Comparison of ENCODE assay signal across 11 mouse cellular contexts in the genomic region with DNA sequence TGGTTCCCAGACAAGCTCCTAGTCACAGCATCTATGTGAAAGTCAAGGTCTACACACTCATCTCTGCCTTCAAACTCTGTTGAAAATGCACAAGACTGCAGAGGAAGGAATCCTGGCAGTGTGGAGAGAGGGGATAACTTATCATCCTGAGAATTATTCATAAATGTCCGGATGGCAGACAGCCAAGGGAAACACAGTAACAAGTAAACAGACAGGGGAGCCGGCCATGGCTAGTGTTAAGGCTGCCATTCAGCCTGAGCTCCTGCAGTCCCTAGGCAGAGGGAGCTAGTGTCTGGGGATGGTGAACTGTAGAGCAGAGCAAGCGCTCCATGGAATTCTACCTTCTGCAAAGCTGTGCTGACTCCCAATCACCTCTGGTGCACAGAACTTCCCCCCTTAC.
A peak's percentile ranks its signal among the peaks of the same experiment; 100 is the strongest.
DNase-seq lines count a peak whose midpoint lies in the region; ATAC-seq lines count a peak whose summit lies in the region.
"Had no signal": no experiment of that assay in that cellular context is flagged by ENCODE, and none has a peak within 500 bp of the region (broad histone marks: within the 10 kb centered on the region; RNA-seq: fewer than 3 reads in every experiment).

No protein-coding gene starts in this region.

- no peak overlapping the region for H3K4me2 ChIP-seq in liver, embryonic 12.5 days
- no peak overlapping the region for H3K4me2 ChIP-seq in liver, embryonic 11.5 days
- H3K4me2 ChIP-seq in intestine, embryonic 16.5 days (ENCODE audit: low read depth, low read length) = no peak overlapping the region
- H3K4me2 ChIP-seq in midbrain, embryonic 11.5 days = no peak overlapping the region

- no peaks in the 10 kb centered on the region for H3K36me3 ChIP-seq in liver, embryonic 12.5 days
- no peaks in the 10 kb centered on the region for H3K36me3 ChIP-seq in liver, embryonic 11.5 days (ENCODE audit: control insufficient read depth, insufficient read depth, low read length)
- H3K36me3 ChIP-seq in intestine, embryonic 16.5 days (ENCODE audit: control insufficient read depth, insufficient read depth, low read length) = no peaks in the 10 kb centered on the region
- no peaks in the 10 kb centered on the region for H3K36me3 ChIP-seq in midbrain, embryonic 11.5 days (ENCODE audit: control insufficient read depth, insufficient read depth, low read length)
- H3K36me3 ChIP-seq: hindbrain, embryonic 10.5 days had no signal

- H3K27me3 ChIP-seq in liver, embryonic 12.5 days (replicated peaks) = no peaks in the 10 kb centered on the region
- no peaks in the 10 kb centered on the region for H3K27me3 ChIP-seq in liver, embryonic 11.5 days (replicated peaks; ENCODE audit: control insufficient read depth, insufficient read depth, low read length)
- H3K27me3 ChIP-seq in intestine, embryonic 16.5 days (replicated peaks; ENCODE audit: control insufficient read depth, insufficient read depth, low read length) = no peaks in the 10 kb centered on the region
- H3K27me3 ChIP-seq in midbrain, embryonic 11.5 days (ENCODE audit: control insufficient read depth, insufficient read depth, low read length) = no peaks in the 10 kb centered on the region

- H3K4me1 ChIP-seq in liver, embryonic 12.5 days = peaks cover 4% of the 10 kb centered on the region; the same call in 1 of the 2 replicates
- H3K4me1 ChIP-seq in liver, embryonic 11.5 days (replicated peaks; ENCODE audit: control insufficient read depth, insufficient read depth, low read length) = no peaks in the 10 kb centered on the region; the same call in 1 of the 2 replicates
- no peaks in the 10 kb centered on the region; the same call in 1 of the 2 replicates for H3K4me1 ChIP-seq in intestine, embryonic 16.5 days (ENCODE audit: control insufficient read depth, insufficient read depth, low read length)
- H3K4me1 ChIP-seq in midbrain, embryonic 11.5 days (ENCODE audit: control insufficient read depth, insufficient read depth, low read length) = no peaks in the 10 kb centered on the region
- H3K4me1 ChIP-seq: hindbrain, embryonic 10.5 days had no signal

- intact Hi-C loops in left cerebral cortex, postnatal 36 days (cut with DNase I) = no loop called here

- H3K9ac ChIP-seq in liver, embryonic 12.5 days = no peak overlapping the region
- H3K9ac ChIP-seq in liver, embryonic 11.5 days (ENCODE audit: low read depth, low read length) = no peak overlapping the region
- H3K9ac ChIP-seq in intestine, embryonic 16.5 days (ENCODE audit: low read depth, low read length) = no peak overlapping the region
- no peak overlapping the region for H3K9ac ChIP-seq in midbrain, embryonic 11.5 days (ENCODE audit: low read length)
- H3K9ac ChIP-seq: forebrain, postnatal 0 days had no signal

- WGBS in liver, embryonic 12.5 days (ENCODE audit: insufficient replicate concordance) = 68% methylated on average over 3 of the region's 3 CpGs
- 59% methylated on average over 3 of the region's 3 CpGs for WGBS in liver, embryonic 11.5 days
- 36% methylated on average over 3 of the region's 3 CpGs for WGBS in intestine, embryonic 16.5 days
- WGBS in midbrain, embryonic 11.5 days = 67% methylated on average over 3 of the region's 3 CpGs

- ATAC-seq in liver, embryonic 12.5 days = 0 out of 2 replicates have a peak, but pooled peaks have one; percentile 25
- ATAC-seq in liver, embryonic 11.5 days (replicated peaks; ENCODE audit: low FRiP score) = no peak; the same call in 1 of the 2 replicates
- peak; percentile 27; the same call in 1 of the 2 replicates for ATAC-seq in intestine, embryonic 16.5 days
- no peak for ATAC-seq in midbrain, embryonic 11.5 days (ENCODE audit: low FRiP score)
- ATAC-seq: forebrain, postnatal 0 days had no signal

- H3K9me3 ChIP-seq in liver, embryonic 12.5 days (replicated peaks) = no peaks in the 10 kb centered on the region
- no peaks in the 10 kb centered on the region for H3K9me3 ChIP-seq in liver, embryonic 11.5 days (ENCODE audit: control insufficient read depth, low read length)
- no peaks in the 10 kb centered on the region for H3K9me3 ChIP-seq in intestine, embryonic 16.5 days (ENCODE audit: control insufficient read depth, low read length)
- no peaks in the 10 kb centered on the region for H3K9me3 ChIP-seq in midbrain, embryonic 11.5 days (ENCODE audit: control insufficient read depth, low read length)
- H3K9me3 ChIP-seq: hindbrain, embryonic 10.5 days had no signal

- DNase-seq in liver, embryonic 11.5 days (ENCODE audit: low spot score) = no peak
- DNase-seq in adrenal gland, postnatal 14 days = peak; percentile 83
- peak; percentile 6 for DNase-seq in lung, postnatal 36 days
- DNase-seq in thymus, postnatal 36 days = no peak
- no peak for DNase-seq in left cerebral cortex, postnatal 36 days (ENCODE audit: low spot score in 2 of 2)
- DNase-seq in midbrain, embryonic 11.5 days (ENCODE audit: low spot score, missing footprints) = no peak
- DNase-seq: forebrain, postnatal 0 days; left cerebral cortex, postnatal 4 days had no signal

- H3K27ac ChIP-seq in liver, embryonic 12.5 days = no peak overlapping the region
- H3K27ac ChIP-seq in liver, embryonic 11.5 days (ENCODE audit: low read depth, low read length) = no peak overlapping the region
- H3K27ac ChIP-seq in intestine, embryonic 16.5 days (ENCODE audit: low read length) = no peak overlapping the region
- no peak overlapping the region for H3K27ac ChIP-seq in midbrain, embryonic 11.5 days (ENCODE audit: low read depth, low read length)
- H3K27ac ChIP-seq: hindbrain, embryonic 10.5 days had no signal

- no peak overlapping the region for H3K4me3 ChIP-seq in liver, embryonic 12.5 days
- H3K4me3 ChIP-seq in liver, embryonic 11.5 days (ENCODE audit: low read depth, low read length) = no peak overlapping the region
- no peak overlapping the region for H3K4me3 ChIP-seq in intestine, embryonic 16.5 days (ENCODE audit: low read length)
- no peak overlapping the region for H3K4me3 ChIP-seq in midbrain, embryonic 11.5 days (ENCODE audit: low read depth, low read length)
- H3K4me3 ChIP-seq: hindbrain, embryonic 10.5 days had no signal

Comparison
In these comparisons a context has a peak if more than half of its experiments do, and no peak if none do; other contexts are left out.
1. ATAC-seq: peak in liver, embryonic 12.5 days (single experiment) and intestine, embryonic 16.5 days (single experiment); none in liver, embryonic 11.5 days (single experiment) and midbrain, embryonic 11.5 days (single experiment).
2. DNase-seq: peak in adrenal gland, postnatal 14 days (single experiment) and lung, postnatal 36 days (single experiment); none in liver, embryonic 11.5 days (single experiment), thymus, postnatal 36 days (0 of 2), left cerebral cortex, postnatal 36 days (0 of 2) and midbrain, embryonic 11.5 days (single experiment).